Mouse (Mus musculus): ENCODE data around the gene Xxylt1. TPM values are rescaled to one million over a fixed set of nuclear protein-coding genes. Genes with fewer than 3 reads are reported as not detected.

The Xxylt1 gene
- polyA plus RNA-seq, 1 experiment from 2014 or later: 25.8 TPM

GRCm38 (mm10) chr16:30932196-30932595 is 149.0 kb downstream of the Xxylt1 start:
- no peak for ATAC-seq (ENCODE audit: insufficient number of reproducible peaks, insufficient read depth, low FRiP score, low TSS enrichment)
- Histone ChIP-seq H3K36me3 (no peaks in the 10 kb centered on the region), H3K9me3 (no peaks in the 10 kb centered on the region), H3K27me3 (no peaks in the 10 kb centered on the region), H3K4me1 (peaks cover 17% of the 10 kb centered on the region), H3K4me3 (no peak overlapping the region), H3K9ac (no peak overlapping the region), H3K27ac (no peak overlapping the region), H3K4me2 (replicated peaks) (no peak overlapping the region)
- WGBS: 76% methylated on average over 5 of the region's 5 CpGs

- H3K36me3 ChIP-seq: no peaks in the 10 kb centered on the region
- H3K4me3 ChIP-seq: no peak overlapping the region
- no peaks in the 10 kb centered on the region for H3K4me1 ChIP-seq
- H3K9me3 ChIP-seq: no peaks in the 10 kb centered on the region
- ATAC-seq (ENCODE audit: insufficient number of reproducible peaks, insufficient read depth, low FRiP score, low TSS enrichment): no peak
- H3K27me3 ChIP-seq: no peaks in the 10 kb centered on the region
- no peak overlapping the region for H3K27ac ChIP-seq
- WGBS: 83% methylated on average over 3 of the region's 3 CpGs
- H3K9ac ChIP-seq: no peak overlapping the region
- no peak overlapping the region for H3K4me2 ChIP-seq (replicated peaks)
These were observed 152.1 kb downstream of the Xxylt1 start for GRCm38 (mm10) chr16:30929165-30929564.

- H3K36me3 ChIP-seq: no peaks in the 10 kb centered on the region
- no peak for ATAC-seq (ENCODE audit: insufficient number of reproducible peaks, insufficient read depth, low FRiP score, low TSS enrichment)
- no peaks in the 10 kb centered on the region for H3K27me3 ChIP-seq
- H3K27ac ChIP-seq: no peak overlapping the region
- H3K4me3 ChIP-seq: no peak overlapping the region
- no peak overlapping the region for H3K9ac ChIP-seq
- H3K4me1 ChIP-seq: no peaks in the 10 kb centered on the region
- WGBS: 50% methylated on average over 8 of the region's 8 CpGs
- no peak overlapping the region for H3K4me2 ChIP-seq (replicated peaks)
- H3K9me3 ChIP-seq: no peaks in the 10 kb centered on the region
These were observed 153.0 kb downstream of the Xxylt1 start for GRCm38 (mm10) chr16:30928076-30928750.

GRCm38 (mm10) chr16:30925496-30925895 is 155.7 kb downstream of the Xxylt1 start:
- Histone ChIP-seq H3K4me3 (no peak overlapping the region), H3K27me3 (no peaks in the 10 kb centered on the region), H3K4me2 (replicated peaks) (no peak overlapping the region), H3K36me3 (no peaks in the 10 kb centered on the region), H3K4me1 (no peaks in the 10 kb centered on the region), H3K9ac (no peak overlapping the region), H3K9me3 (no peaks in the 10 kb centered on the region), H3K27ac (no peak overlapping the region)
- no peak for ATAC-seq (ENCODE audit: insufficient number of reproducible peaks, insufficient read depth, low FRiP score, low TSS enrichment)
- 60% methylated on average over 4 of the region's 4 CpGs for WGBS

- no peak for ATAC-seq (ENCODE audit: insufficient number of reproducible peaks, insufficient read depth, low FRiP score, low TSS enrichment)
- no peak overlapping the region for H3K9ac ChIP-seq
- WGBS: 66% methylated on average over 7 of the region's 7 CpGs
- no peaks in the 10 kb centered on the region for H3K4me1 ChIP-seq
- H3K4me2 ChIP-seq (replicated peaks): no peak overlapping the region
- H3K27ac ChIP-seq: no peak overlapping the region
- H3K36me3 ChIP-seq: no peaks in the 10 kb centered on the region
- no peak overlapping the region for H3K4me3 ChIP-seq
- H3K27me3 ChIP-seq: no peaks in the 10 kb centered on the region
- peaks cover 4% of the 10 kb centered on the region; the same call in 1 of the 2 replicates for H3K9me3 ChIP-seq
These were observed 157.3 kb downstream of the Xxylt1 start for GRCm38 (mm10) chr16:30923899-30924298.

GRCm38 (mm10) chr16:30922548-30922947 is 158.7 kb downstream of the Xxylt1 start:
- Histone ChIP-seq H3K27ac (no peak overlapping the region), H3K4me3 (no peak overlapping the region), H3K9me3 (peaks cover 4% of the 10 kb centered on the region; the same call in 1 of the 2 replicates), H3K4me2 (replicated peaks) (no peak overlapping the region), H3K9ac (no peak overlapping the region), H3K27me3 (no peaks in the 10 kb centered on the region), H3K36me3 (no peaks in the 10 kb centered on the region), H3K4me1 (no peaks in the 10 kb centered on the region)
- 82% methylated on average over 1 of the region's 1 CpGs for WGBS
- no peak for ATAC-seq (ENCODE audit: insufficient number of reproducible peaks, insufficient read depth, low FRiP score, low TSS enrichment)

GRCm38 (mm10) chr16:30918866-30919265 is 162.4 kb downstream of the Xxylt1 start:
- Histone ChIP-seq H3K27me3 (no peaks in the 10 kb centered on the region), H3K4me3 (no peak overlapping the region), H3K4me2 (replicated peaks) (no peak overlapping the region), H3K9ac (no peak overlapping the region), H3K4me1 (no peaks in the 10 kb centered on the region), H3K36me3 (no peaks in the 10 kb centered on the region), H3K27ac (no peak overlapping the region), H3K9me3 (peaks cover 4% of the 10 kb centered on the region; the same call in 1 of the 2 replicates)
- no peak for ATAC-seq (ENCODE audit: insufficient number of reproducible peaks, insufficient read depth, low FRiP score, low TSS enrichment)
- 95% methylated on average over 7 of the region's 7 CpGs for WGBS

GRCm38 (mm10) chr16:30916931-30917330 is 164.3 kb downstream of the Xxylt1 start:
- peaks cover 4% of the 10 kb centered on the region; the same call in 1 of the 2 replicates for H3K9me3 ChIP-seq
- WGBS: 80% methylated on average over 3 of the region's 3 CpGs
- no peaks in the 10 kb centered on the region for H3K4me1 ChIP-seq
- H3K4me3 ChIP-seq: no peak overlapping the region
- H3K4me2 ChIP-seq (replicated peaks): no peak overlapping the region
- H3K27me3 ChIP-seq: no peaks in the 10 kb centered on the region
- ATAC-seq (ENCODE audit: insufficient number of reproducible peaks, insufficient read depth, low FRiP score, low TSS enrichment): no peak
- H3K9ac ChIP-seq: no peak overlapping the region
- H3K27ac ChIP-seq: no peak overlapping the region
- H3K36me3 ChIP-seq: no peaks in the 10 kb centered on the region

- WGBS: 88% methylated on average over 14 of the region's 14 CpGs
- ATAC-seq (ENCODE audit: insufficient number of reproducible peaks, insufficient read depth, low FRiP score, low TSS enrichment): no peak
- Histone ChIP-seq H3K9ac (no peak overlapping the region), H3K4me1 (no peaks in the 10 kb centered on the region), H3K4me3 (no peak overlapping the region), H3K27ac (no peak overlapping the region), H3K4me2 (replicated peaks) (no peak overlapping the region), H3K27me3 (no peaks in the 10 kb centered on the region), H3K36me3 (no peaks in the 10 kb centered on the region), H3K9me3 (peaks cover 4% of the 10 kb centered on the region; the same call in 1 of the 2 replicates)
These were observed 165.5 kb downstream of the Xxylt1 start for GRCm38 (mm10) chr16:30915611-30916220.

Other genes starting within 250 kb of the Xxylt1 start
- 22.8 and 24.6 TPM in 2 replicates for gene Acap2, start 119.8 kb upstream of the Xxylt1 start, polyA plus RNA-seq (2016; fragmentation: Nextera tagmentation; extraction: Ambion mirVana)
- gene Ppp1r2, start 193.8 kb upstream of the Xxylt1 start, polyA plus RNA-seq (2016; fragmentation: Nextera tagmentation; extraction: Ambion mirVana): 89.2 and 90.2 TPM in 2 replicates
- gene Apod, start 233.4 kb upstream of the Xxylt1 start, polyA plus RNA-seq (2016; fragmentation: Nextera tagmentation; extraction: Ambion mirVana): 24.6 and 24.8 TPM in 2 replicates

All from embryonic facial prominence, embryonic 12.5 days (tissue).